Mouse (Mus musculus): ENCODE data around the gene Hist1h3f.

DNA sequence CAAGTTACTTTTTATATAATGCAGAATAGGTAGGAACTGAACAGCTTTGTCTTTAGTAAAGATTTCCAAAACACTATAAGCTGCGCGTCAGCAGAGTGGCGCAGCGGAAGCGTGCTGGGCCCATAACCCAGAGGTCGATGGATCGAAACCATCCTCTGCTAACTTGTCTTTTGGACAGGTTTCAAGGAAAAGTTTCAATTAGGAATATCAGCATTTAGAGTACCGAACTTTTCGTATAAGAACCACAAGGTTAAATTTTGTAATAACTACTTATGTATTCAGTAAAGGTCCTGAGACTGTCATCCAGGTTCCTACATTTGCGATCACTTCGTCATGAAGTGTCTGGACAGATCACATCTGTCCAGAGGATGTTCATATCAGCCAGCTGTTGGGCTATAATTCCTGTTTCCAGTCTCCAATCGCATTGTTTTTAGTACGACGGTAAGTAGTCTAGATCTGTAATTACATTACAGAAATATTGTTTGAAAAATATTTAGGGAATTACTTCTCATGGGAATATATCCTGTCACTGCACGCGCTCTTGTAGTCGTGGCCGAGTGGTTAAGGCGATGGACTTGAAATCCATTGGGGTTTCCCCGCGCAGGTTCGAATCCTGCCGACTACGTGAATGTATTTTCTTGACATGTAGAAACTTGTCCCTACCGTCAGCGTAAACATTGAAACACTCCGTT lies 26.1 kb upstream of the Hist1h3f start:
- TF ChIP-seq CTCF (IDR thresholded peaks at IDR 0.05 in 2 of 3, conservative IDR thresholded peaks at IDR 0.05 in 1 of 3; ENCODE audit: control insufficient read depth in 1 of 3, insufficient read depth in 1 of 3, low read depth in 2 of 3, low read length in 3 of 3, poor library complexity in 1 of 3, severe bottlenecking in 1 of 3) (no peak), POLR2A (IDR thresholded peaks at IDR 0.05; ENCODE audit: control insufficient read depth in 1 of 2, insufficient read depth in 1 of 2, low read depth in 1 of 2, low read length in 2 of 2, poor library complexity in 1 of 2) (no peak), MYC (IDR thresholded peaks at IDR 0.05; ENCODE audit: low read depth, low read length) (no peak), TBP (IDR thresholded peaks at IDR 0.05; ENCODE audit: low read depth, low read length) (peak; percentile 99), EP300 (IDR thresholded peaks at IDR 0.05; ENCODE audit: low read depth in 1 of 2, low read length in 2 of 2) (no peak), MXI1 (IDR thresholded peaks at IDR 0.05; ENCODE audit: low read depth, low read length) (no peak), MAX (IDR thresholded peaks at IDR 0.05; ENCODE audit: low read length) (no peak), USF2 (IDR thresholded peaks at IDR 0.05; ENCODE audit: borderline replicate concordance in 1 of 2, insufficient read depth in 1 of 2, low read depth in 1 of 2, low read length in 2 of 2) (no peak), CHD1 (IDR thresholded peaks at IDR 0.05; ENCODE audit: low read depth, low read length) (no peak), MAFK (IDR thresholded peaks at IDR 0.05; ENCODE audit: borderline replicate concordance, low read depth, low read length) (no peak), ZC3H11A (IDR thresholded peaks at IDR 0.05; ENCODE audit: low read depth, low read length) (no peak)

Data from MEL (cell line).